Mouse (Mus musculus) liver, embryonic 11.5 days (tissue): ENCODE data around the gene Gm37240. TPM values are rescaled to one million over a fixed set of nuclear protein-coding genes. Genes with fewer than 3 reads are reported as not detected.
A peak's percentile ranks its signal among the peaks of the same experiment; 100 is the strongest.

Experiments
- ATAC-seq: fragments of 200-750 bp; cut with Nextera tagmentation; replicated peaks from 2 replicates; pipeline ENCODE4 v1.8.0; 2017; ENCODE audit warnings: moderate number of reproducible peaks, mild to moderate bottlenecking, moderate TSS enrichment, moderate library complexity; ENCODE audit not compliant: low FRiP score
- DNase-seq: peaks from one replicate; pipeline ENCODE4 v3.0.0-alpha.2; 2017; ENCODE audit warnings: low spot score
- H3K27ac ChIP-seq: fragments of 300-500 bp; sonication (generic); 2 replicates; pipeline ENCODE4 v1.5.1; 2014; ENCODE audit warnings: mild to moderate bottlenecking, low read depth, low read length, control low read depth
- H3K27me3 ChIP-seq: fragments of 300-500 bp; sonication (generic); replicated peaks from 2 replicates; pipeline ENCODE4 v1.6.1; 2014; ENCODE audit warnings: low read length, mixed read lengths; ENCODE audit not compliant: control insufficient read depth, insufficient read depth
- H3K36me3 ChIP-seq: fragments of 300-500 bp; sonication (generic); 2 replicates; pipeline ENCODE4 v1.6.1; 2014; ENCODE audit warnings: mild to moderate bottlenecking, low read length, moderate library complexity, mixed read lengths; ENCODE audit not compliant: control insufficient read depth, insufficient read depth
- H3K4me1 ChIP-seq: fragments of 300-500 bp; sonication (generic); replicated peaks from 2 replicates; pipeline ENCODE4 v1.6.1; 2014; ENCODE audit warnings: low read length, mixed read lengths; ENCODE audit not compliant: control insufficient read depth, insufficient read depth
- H3K4me2 ChIP-seq: fragments of 300-500 bp; sonication (generic); 2 replicates; pipeline ENCODE4 v1.6.1; 2014; ENCODE audit warnings: mild to moderate bottlenecking, control low read depth, moderate library complexity
- H3K4me3 ChIP-seq: fragments of 300-500 bp; sonication (generic); 2 replicates; pipeline ENCODE4 v1.5.1; 2014; ENCODE audit warnings: low read depth, low read length, control low read depth
- H3K9ac ChIP-seq: fragments of 300-500 bp; sonication (generic); 2 replicates; pipeline ENCODE4 v1.6.1; 2014; ENCODE audit warnings: low read depth, low read length, control low read depth
- H3K9me3 ChIP-seq: fragments of 300-500 bp; sonication (generic); 2 replicates; pipeline ENCODE4 v1.6.1; 2016; ENCODE audit warnings: low read length, inconsistent platforms, mixed read lengths; ENCODE audit not compliant: control insufficient read depth
- WGBS: fragments of 180-500 bp; shearing (Covaris S2); extraction: QIAGEN DNeasy Blood & Tissue Kit; methylation state at CpG from one replicate; pipeline ENCODE4 v1.1.7; 2014; 5-methylcytosine and 5-hydroxymethylcytosine counted together
- polyA plus RNA-seq: library from polyadenylated mRNA; unstranded; fragments of >200 nt; fragmentation: Nextera tagmentation; extraction: Ambion mirVana; gene quantifications from 2 replicates; pipeline ENCODE4 v1.2.1, GENCODE M21; 2014

Gm37240 gene
- polyA plus RNA-seq, 1 experiment from 2014 or later: 1.6 TPM

GRCm38 (mm10) chr3:84731403-84732015 lies 1155.8 kb downstream of the Gm37240 start:
- Histone ChIP-seq H3K9ac (no peak overlapping the region), H3K4me3 (no peak overlapping the region)
- WGBS: 29% methylated on average over 9 of the region's 9 CpGs

DNA sequence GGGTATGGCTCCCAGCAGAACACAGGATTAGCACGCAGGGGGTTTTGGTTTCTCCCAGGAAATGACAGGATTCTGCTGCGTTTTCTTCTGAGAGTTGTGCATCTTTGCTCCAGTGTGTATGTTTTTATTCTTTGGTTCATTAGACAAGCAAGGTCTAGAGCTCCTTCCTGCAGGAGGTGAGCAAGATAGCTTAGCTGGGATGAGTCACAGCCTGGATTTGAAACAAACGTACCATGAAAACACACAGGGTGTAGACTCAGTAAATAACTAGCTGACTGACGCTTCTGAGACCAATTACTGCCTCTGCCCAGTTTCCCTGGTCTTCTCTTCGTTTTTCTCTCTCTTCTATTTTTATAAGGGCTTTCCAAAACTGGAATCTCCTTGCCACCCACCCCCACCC lies 1156.3 kb downstream of the Gm37240 start:
- ATAC-seq: no peak
- Histone ChIP-seq H3K4me2 (no peak overlapping the region), H3K4me1 (peaks cover 5% of the 10 kb centered on the region; the same call in 1 of the 2 replicates), H3K27ac (no peak overlapping the region), H3K9me3 (no peaks in the 10 kb centered on the region), H3K4me3 (no peak overlapping the region), H3K36me3 (no peaks in the 10 kb centered on the region), H3K9ac (no peak overlapping the region), H3K27me3 (peaks cover 13% of the 10 kb centered on the region)
- WGBS: 39% methylated on average over 5 of the region's 5 CpGs
- DNase-seq: no peak

More at GRCm38 (mm10) chr3:84731403-84732015, 1155.8 kb downstream of the Gm37240 start:
- ATAC-seq (no peak), DNase-seq (no peak)
- Histone ChIP-seq H3K27me3 (peaks cover 13% of the 10 kb centered on the region), H3K9me3 (no peaks in the 10 kb centered on the region), H3K4me2 (peak overlapping the region; percentile 52), H3K4me1 (peaks cover 5% of the 10 kb centered on the region; the same call in 1 of the 2 replicates), H3K36me3 (no peaks in the 10 kb centered on the region), H3K27ac (no peak overlapping the region)

DNA sequence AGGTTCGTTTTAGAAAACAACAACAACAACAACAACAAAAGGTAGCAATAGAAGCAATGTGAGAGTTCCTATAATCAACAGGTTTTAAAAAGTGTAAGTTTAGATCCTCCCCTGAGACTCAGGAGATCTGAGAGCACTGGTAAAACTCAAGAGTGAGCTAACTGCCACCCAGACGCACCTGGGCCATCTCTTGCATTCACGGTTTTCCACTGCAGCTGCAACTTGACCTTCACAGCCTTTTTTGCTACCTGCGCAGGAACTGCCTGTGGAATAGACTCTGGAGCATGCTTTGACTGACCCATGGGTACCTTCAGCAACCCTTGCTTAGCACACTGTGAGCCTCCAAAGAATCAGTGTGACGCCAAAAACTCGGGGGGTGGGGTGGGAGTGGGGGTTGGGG lies 1157.5 kb downstream of the Gm37240 start:
- Histone ChIP-seq H3K36me3 (no peaks in the 10 kb centered on the region), H3K4me2 (no peak overlapping the region), H3K27me3 (peaks cover 13% of the 10 kb centered on the region), H3K4me1 (peaks cover 5% of the 10 kb centered on the region; the same call in 1 of the 2 replicates), H3K9ac (no peak overlapping the region), H3K9me3 (no peaks in the 10 kb centered on the region), H3K27ac (no peak overlapping the region), H3K4me3 (no peak overlapping the region)
- ATAC-seq (no peak), DNase-seq (no peak)
- 77% methylated on average over 6 of the region's 6 CpGs for WGBS

DNA sequence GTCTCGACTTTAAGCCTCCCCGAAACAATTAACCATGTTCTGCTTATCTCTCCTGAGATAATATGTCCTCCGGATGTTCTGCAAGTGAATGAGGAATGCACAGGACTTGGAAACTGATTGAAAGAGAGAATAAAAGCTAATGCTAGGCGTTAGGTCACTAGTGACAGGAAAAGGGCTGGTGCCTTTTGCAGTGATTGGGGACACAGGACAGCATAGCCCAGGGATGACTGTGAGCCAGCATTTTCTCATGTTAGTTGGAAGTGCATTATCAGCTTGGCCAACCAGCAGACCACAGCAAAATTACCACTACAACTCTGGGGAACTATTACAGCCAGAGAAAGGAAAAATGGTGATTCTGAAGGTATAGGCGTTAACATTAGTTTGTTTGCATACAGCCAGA lies 1163.3 kb downstream of the Gm37240 start:
- H3K27me3 ChIP-seq: no peaks in the 10 kb centered on the region
- no peak overlapping the region for H3K9ac ChIP-seq
- no peaks in the 10 kb centered on the region for H3K36me3 ChIP-seq
- no peaks in the 10 kb centered on the region for H3K9me3 ChIP-seq
- 34% methylated on average over 5 of the region's 5 CpGs for WGBS
- no peak overlapping the region for H3K4me2 ChIP-seq
- H3K4me1 ChIP-seq: no peaks in the 10 kb centered on the region
- no peak for DNase-seq
- no peak overlapping the region for H3K4me3 ChIP-seq
- ATAC-seq: no peak
- H3K27ac ChIP-seq: no peak overlapping the region

- Histone ChIP-seq H3K27me3 (no peaks in the 10 kb centered on the region), H3K4me1 (no peaks in the 10 kb centered on the region), H3K36me3 (no peaks in the 10 kb centered on the region), H3K4me3 (no peak overlapping the region), H3K9ac (no peak overlapping the region), H3K27ac (no peak overlapping the region), H3K4me2 (no peak overlapping the region), H3K9me3 (no peaks in the 10 kb centered on the region)
- ATAC-seq: no peak
- WGBS: 88% methylated on average over 4 of the region's 4 CpGs
- DNase-seq: no peak
Measured at GRCm38 (mm10) chr3:84722680-84723079, 1164.6 kb downstream of the Gm37240 start.

DNA sequence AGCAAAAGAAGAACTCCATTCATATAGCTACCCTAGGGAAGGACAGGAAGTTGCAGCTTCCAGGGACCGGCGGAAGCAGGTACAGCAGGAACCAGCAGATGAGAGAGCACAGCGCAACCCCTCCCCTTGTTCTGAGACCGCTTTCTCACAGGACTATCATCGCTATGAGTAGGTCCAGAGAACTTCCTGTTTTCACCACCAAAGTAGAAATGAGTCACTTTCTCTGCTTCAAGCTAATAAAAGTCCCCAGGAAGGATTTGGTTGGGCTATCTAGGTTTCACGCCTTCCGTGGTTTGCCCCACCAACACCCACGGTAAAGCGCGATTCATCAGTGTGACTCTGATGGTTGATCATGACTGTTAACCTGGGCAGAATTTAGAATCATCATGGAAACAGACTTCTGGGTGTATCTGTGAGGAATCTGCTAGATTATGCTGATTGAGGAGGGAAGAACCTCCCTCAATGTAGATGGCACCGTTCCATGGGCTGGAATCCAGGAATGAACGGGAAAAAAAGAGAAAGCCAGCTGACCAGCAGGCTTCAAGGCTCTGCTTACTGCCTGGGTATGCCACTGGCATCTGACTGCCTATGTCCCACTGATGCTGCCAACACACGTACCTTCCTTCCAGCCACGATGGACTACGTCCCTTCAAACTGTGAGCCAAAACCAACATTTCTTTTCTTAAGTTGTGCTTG lies 1172.1 kb downstream of the Gm37240 start:
- H3K9ac ChIP-seq: no peak overlapping the region
- H3K4me1 ChIP-seq: no peaks in the 10 kb centered on the region
- no peak for DNase-seq
- WGBS: 61% methylated on average over 15 of the region's 15 CpGs
- no peak overlapping the region for H3K4me3 ChIP-seq
- no peaks in the 10 kb centered on the region for H3K27me3 ChIP-seq
- no peak for ATAC-seq
- peaks cover 2% of the 10 kb centered on the region; the same call in 1 of the 2 replicates for H3K9me3 ChIP-seq
- H3K36me3 ChIP-seq: no peaks in the 10 kb centered on the region
- no peak overlapping the region for H3K27ac ChIP-seq
- H3K4me2 ChIP-seq: no peak overlapping the region; the same call in 1 of the 2 replicates

DNA sequence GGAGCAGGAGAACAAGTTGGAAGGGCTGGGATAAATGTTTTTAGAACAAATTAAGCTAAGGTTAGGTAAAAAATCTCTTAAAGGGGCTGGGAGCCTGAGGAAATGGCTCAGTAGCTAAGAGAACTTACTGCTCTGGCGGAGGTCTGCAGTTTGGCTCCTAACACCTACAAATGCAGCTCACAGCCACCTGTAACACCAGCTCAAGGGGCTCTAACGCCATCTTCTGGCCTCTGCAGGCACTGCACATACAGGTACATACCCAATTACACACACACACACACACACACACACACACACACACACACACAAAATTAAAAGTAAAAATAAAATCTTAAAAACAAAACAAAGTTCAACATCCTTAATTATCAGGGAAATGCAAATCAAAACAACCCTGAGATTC lies 1174.4 kb downstream of the Gm37240 start:
- no peaks in the 10 kb centered on the region for H3K36me3 ChIP-seq
- H3K4me1 ChIP-seq: no peaks in the 10 kb centered on the region
- no peak overlapping the region for H3K9ac ChIP-seq
- WGBS: 52% methylated on average over 2 of the region's 2 CpGs
- peaks cover 2% of the 10 kb centered on the region; the same call in 1 of the 2 replicates for H3K9me3 ChIP-seq
- no peaks in the 10 kb centered on the region for H3K27me3 ChIP-seq
- H3K27ac ChIP-seq: no peak overlapping the region
- DNase-seq (no peak), ATAC-seq (no peak)
- H3K4me3 ChIP-seq: no peak overlapping the region
- no peak overlapping the region for H3K4me2 ChIP-seq

GRCm38 (mm10) chr3:84710723-84711122 lies 1176.6 kb downstream of the Gm37240 start:
- no peak for ATAC-seq
- 76% methylated on average over 4 of the region's 4 CpGs for WGBS
- no peaks in the 10 kb centered on the region for H3K27me3 ChIP-seq

GRCm38 (mm10) chr3:84709967-84710366 lies 1177.4 kb downstream of the Gm37240 start:
- 89% methylated on average over 8 of the region's 8 CpGs for WGBS
- Histone ChIP-seq H3K4me2 (no peak overlapping the region), H3K9ac (no peak overlapping the region), H3K36me3 (no peaks in the 10 kb centered on the region), H3K4me3 (no peak overlapping the region), H3K27ac (no peak overlapping the region), H3K4me1 (no peaks in the 10 kb centered on the region), H3K9me3 (0 out of 2 replicates have a peak, but pooled peaks cover 2% of the 10 kb centered on the region), H3K27me3 (no peaks in the 10 kb centered on the region)
- DNase-seq (no peak), ATAC-seq (no peak)

More at GRCm38 (mm10) chr3:84710723-84711122, 1176.6 kb downstream of the Gm37240 start:
- no peaks in the 10 kb centered on the region for H3K36me3 ChIP-seq
- H3K27ac ChIP-seq: no peak overlapping the region
- no peak overlapping the region for H3K4me3 ChIP-seq
- no peak overlapping the region for H3K4me2 ChIP-seq
- no peak for DNase-seq
- H3K9me3 ChIP-seq: peaks cover 4% of the 10 kb centered on the region; the same call in 1 of the 2 replicates
- H3K9ac ChIP-seq: no peak overlapping the region
- no peaks in the 10 kb centered on the region for H3K4me1 ChIP-seq
